Mouse (Mus musculus) ovary, adult 2 months (tissue): ENCODE measurements around the gene Ccdc183. TPM values are rescaled to one million over a fixed set of nuclear protein-coding genes. Genes with fewer than 3 reads are reported as not detected.

ENCODE experiments used
- polyA plus RNA-seq: library from polyadenylated mRNA; depleted of rRNA; stranded (reverse); fragments of >200 nt; gene quantifications from 2 replicates; pipeline ENCODE4 v1.2.3, GENCODE M21; 2012; rRNA removed

Ccdc183 gene
- not detected in 2 replicates for polyA plus RNA-seq

GRCm38 (mm10) chr2:25617578-25617977 is at the start of gene Ccdc183:
Gene Ccdc183 (minus strand): TSS chr2:25617678.

GRCm38 (mm10) chr2:25657652-25658051 is 40.2 kb upstream of the Ccdc183 start, which contains the start of gene Lcn5:
Gene Lcn5 (plus strand): TSS chr2:25657952.

DNA sequence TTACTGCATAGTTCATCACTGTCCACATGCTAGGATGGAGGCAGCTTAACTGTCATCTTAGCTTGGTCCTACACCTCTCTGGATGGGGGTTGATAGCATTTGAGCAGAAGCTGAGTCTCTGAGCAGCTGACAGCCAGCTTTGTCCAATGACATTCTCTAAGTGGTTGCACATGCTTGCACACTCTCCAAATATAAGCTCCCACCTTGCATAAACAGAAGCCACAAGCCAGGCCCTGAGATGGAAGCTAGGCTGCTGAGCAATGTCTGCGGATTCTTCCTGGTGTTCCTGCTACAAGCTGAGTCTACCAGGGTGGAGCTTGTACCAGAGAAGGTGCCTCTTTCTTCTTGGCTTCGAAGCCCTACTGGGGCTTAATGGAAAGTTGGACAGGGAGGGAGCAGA is 35.4 kb upstream of the Ccdc183 start, which contains the start of gene Lcn8:
Gene Lcn8 (plus strand): TSS at position 219 of the 400 bp plus-strand sequence.

GRCm38 (mm10) chr2:25627811-25628210 is 10.3 kb upstream of the Ccdc183 start, which contains the start of gene Fcna:
Gene Fcna (minus strand): TSS chr2:25628030.

DNA sequence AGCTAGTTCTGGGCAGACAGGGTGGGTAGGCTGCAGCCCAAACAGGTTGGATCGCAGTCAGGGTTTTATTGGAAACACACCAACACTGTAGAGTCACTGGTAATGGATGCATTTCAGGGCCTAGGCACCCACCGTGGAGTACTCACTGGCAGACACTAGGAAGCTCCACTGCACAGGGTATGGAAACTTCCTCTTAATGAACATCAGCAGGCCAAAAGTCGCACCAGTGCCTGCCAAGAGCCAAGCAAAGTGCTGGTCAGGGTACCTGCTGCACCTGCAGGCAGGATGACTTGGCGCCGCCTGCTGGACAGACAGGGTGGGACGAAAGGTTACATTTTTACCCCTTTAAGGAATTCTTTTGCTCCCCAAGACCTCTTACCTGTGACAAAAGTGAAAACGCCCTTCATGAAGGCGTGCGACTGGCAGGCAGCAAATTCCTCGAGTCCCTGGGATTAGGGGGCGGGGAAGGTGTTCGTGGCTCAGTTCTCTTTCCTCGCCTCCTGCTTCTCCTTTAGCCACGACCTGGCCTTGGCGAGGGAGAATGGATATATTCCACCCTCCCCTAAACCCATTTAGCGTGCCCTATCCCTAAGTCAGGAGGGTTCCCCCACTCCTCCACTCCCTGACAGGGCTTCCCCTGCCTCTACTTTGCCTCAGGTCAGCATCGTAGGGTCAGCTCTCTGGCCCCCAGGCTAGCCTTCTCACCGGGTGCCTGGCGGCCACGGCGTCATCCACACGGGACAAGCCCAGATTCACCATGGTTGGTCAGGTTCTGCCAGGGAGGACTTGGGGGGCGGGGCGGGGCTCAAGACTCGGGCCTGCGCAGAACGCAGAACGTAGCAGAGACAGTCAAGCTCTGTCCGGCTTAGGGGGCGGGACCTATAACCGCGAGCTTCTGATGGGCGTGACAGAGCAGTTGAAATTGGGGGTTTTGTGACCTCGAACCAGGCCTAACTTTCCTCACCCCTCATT is 4.0 kb upstream of the Ccdc183 start, which contains the start of gene Tmem141:
Gene Tmem141 (minus strand): TSS at position 777 of the 972 bp plus-strand sequence.

DNA sequence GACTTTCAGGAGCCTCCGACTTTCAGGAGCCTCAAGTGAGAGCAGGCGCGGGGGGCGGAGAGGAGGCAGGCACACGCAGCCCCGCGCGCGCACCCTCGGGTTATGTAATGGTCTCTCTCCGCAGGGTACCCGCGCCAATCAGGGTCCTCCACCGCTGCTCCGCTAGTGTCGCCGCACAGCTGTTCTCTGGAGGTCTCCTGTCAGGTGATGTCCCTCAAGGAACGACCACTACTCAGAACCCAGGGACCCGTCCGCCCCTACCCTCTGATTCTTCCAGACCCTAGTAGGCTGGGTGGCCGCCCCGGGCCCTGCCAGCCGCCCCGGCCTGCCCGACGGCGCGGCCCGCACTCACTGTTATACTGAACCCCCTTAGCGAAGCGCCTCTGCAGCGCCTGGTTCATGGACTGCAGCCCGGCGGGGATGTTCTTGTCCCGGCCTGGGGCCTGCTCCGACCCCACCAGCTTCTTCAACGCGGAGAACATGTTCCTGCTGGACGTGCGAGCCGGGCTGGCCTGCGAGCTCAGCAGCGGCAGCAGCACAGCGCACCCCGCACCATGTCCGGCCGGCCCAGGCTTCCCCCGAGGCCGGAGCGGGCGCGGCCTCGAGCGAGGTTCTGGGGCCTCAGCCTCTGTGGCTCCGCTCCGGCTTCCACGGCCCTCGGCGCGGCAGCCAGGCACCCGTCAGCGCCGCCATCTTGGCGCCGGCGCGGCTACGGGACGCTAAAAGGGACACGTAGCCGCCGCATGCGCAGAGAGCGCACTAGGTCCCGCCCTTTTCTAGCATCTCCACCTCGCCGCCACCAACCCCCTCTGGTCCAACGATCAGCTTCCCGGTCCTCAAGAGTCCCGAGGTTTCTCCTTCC is 9.5 kb downstream of the Ccdc183 start, which contains the start of gene Rabl6:
Gene Rabl6 (minus strand): TSS at position 761 of the 862 bp plus-strand sequence.

DNA sequence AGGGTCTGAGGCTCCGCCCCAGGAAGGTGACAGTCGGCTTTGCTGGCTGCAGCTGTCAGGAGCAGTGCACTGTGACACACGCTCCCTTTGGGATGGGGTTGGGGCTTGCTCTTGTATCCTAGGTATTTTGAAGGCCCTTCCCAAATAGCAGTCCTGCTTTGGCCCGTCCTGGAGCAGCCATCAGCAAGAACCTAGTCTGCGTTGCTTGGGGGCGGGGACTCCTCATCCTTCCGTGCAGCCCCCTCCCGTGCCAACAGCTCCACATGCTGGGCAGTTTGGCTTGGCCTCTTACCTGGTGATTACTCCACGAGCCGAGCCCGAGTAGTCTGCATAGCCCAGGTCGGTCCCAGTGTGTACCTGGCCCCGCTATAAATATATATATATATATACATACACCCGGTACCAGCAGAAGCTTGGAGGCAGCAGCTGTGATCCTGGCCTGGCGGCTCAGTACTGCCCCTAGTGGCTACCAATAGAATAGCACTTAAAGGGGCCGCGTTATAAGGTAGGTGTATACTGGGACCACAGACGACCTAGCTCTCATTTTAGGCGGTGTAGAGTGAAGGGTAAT is 36.1 kb downstream of the Ccdc183 start, which contains the start of gene Ajm1:
Gene Ajm1 (minus strand): TSS at position 464 of the 571 bp plus-strand sequence.

DNA sequence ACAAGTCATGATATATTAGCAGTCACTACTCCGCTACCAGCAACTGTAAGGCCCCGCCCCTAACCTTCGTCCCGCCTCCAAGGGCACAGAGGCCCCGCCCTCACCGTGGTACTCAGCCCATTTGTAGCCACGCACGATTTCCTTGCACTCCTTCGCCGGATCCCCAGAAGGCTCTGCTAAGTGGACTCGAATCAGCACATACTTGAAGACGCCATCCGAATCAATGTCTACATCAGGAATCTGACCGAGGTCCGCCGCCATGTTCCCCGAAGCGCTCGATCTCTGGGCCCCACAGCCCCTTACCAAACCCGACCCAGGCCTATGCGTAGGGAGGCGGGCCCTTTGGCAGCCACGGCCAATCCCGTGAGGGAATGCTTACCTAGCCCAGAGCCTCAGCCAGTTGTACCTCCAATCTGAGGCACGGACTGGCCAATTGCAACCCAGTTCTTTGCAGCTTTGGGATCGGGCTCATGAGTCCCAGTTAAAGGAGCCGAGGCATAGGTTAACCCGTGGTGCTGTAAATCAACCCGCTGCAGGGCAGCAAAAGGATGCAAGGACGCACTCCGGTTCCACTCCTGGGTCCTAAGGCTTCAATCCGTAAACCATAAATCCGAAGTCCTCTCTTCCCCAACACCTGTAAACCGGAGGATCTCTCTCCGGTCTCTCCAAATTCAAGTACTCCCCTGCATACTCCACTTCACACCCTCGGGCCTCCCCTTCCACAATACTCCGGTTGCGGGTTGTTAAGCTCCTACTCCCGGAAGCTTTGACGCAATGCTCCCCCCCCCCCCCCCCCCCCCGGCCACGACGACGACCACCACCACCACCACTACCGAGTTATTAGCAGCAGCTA is 42.7 kb downstream of the Ccdc183 start, which contains the start of the genes Mamdc4 and Phpt1:
Gene Mamdc4 (minus strand): TSS at position 267 of the 853 bp plus-strand sequence.
Gene Phpt1 (minus strand): TSS at position 646 of the 853 bp plus-strand sequence.

Other genes starting within 250 kb of the Ccdc183 start
- 16.5 and 18.1 TPM in 2 replicates for gene Sapcd2, start 245.4 kb downstream of the Ccdc183 start, polyA plus RNA-seq
- gene Entpd2, start 221.8 kb downstream of the Ccdc183 start, polyA plus RNA-seq, result 33.0 and 33.1 TPM in 2 replicates
- gene Npdc1, start 218.3 kb downstream of the Ccdc183 start, polyA plus RNA-seq, result 300 and 413 TPM in 2 replicates
- 0.38 and 0.46 TPM in 2 replicates for gene Fut7, start 194.4 kb downstream of the Ccdc183 start, polyA plus RNA-seq
- gene Abca2, start 189.0 kb downstream of the Ccdc183 start, polyA plus RNA-seq, result 54.2 and 56.6 TPM in 2 replicates
- 36.3 and 57.3 TPM in 2 replicates for gene Clic3, start 160.8 kb downstream of the Ccdc183 start, polyA plus RNA-seq
- gene Paxx, start 156.6 kb downstream of the Ccdc183 start, polyA plus RNA-seq, result 87.0 and 99.6 TPM in 2 replicates
- 17.0 and 20.7 TPM in 2 replicates for gene Ptgds, start 147.6 kb downstream of the Ccdc183 start, polyA plus RNA-seq
- gene Lcn12, start 123.8 kb downstream of the Ccdc183 start, polyA plus RNA-seq, result not detected in 2 replicates
- 24.5 and 26.0 TPM in 2 replicates for gene Fbxw5, start 116.9 kb downstream of the Ccdc183 start, polyA plus RNA-seq
- gene C8g, start 116.0 kb downstream of the Ccdc183 start, polyA plus RNA-seq, result 5.0 TPM in 2 replicates
- 19.3 and 21.8 TPM in 2 replicates for gene Traf2, start 70.7 kb downstream of the Ccdc183 start, polyA plus RNA-seq
- gene Edf1, start 59.8 kb downstream of the Ccdc183 start, polyA plus RNA-seq, result 124 and 162 TPM in 2 replicates
- gene Mamdc4, start 42.8 kb downstream of the Ccdc183 start, polyA plus RNA-seq, result 20.7 and 30.4 TPM in 2 replicates
- 73.9 and 105 TPM in 2 replicates for gene Phpt1, start 42.5 kb downstream of the Ccdc183 start, polyA plus RNA-seq
- gene Ajm1, start 35.9 kb downstream of the Ccdc183 start, polyA plus RNA-seq, result 8.4 and 10.4 TPM in 2 replicates
- gene Rabl6, start 9.2 kb downstream of the Ccdc183 start, polyA plus RNA-seq, result 123 and 169 TPM in 2 replicates
- gene Tmem141, start 4.3 kb upstream of the Ccdc183 start, polyA plus RNA-seq, result 22.5 and 36.2 TPM in 2 replicates
- 1.2 and 1.8 TPM in 2 replicates for gene Fcna, start 10.4 kb upstream of the Ccdc183 start, polyA plus RNA-seq
- not detected in 2 replicates for gene Lcn8, start 35.4 kb upstream of the Ccdc183 start, polyA plus RNA-seq
- gene Lcn5, start 40.3 kb upstream of the Ccdc183 start, polyA plus RNA-seq, result not detected in 2 replicates
- gene Lcn6, start 59.1 kb upstream of the Ccdc183 start, polyA plus RNA-seq, result not detected in 2 replicates
- gene Lcn10, start 65.0 kb upstream of the Ccdc183 start, polyA plus RNA-seq, result not detected in 2 replicates
- not detected in 2 replicates for gene Obp2a, start 82.4 kb upstream of the Ccdc183 start, polyA plus RNA-seq
- 98.8 and 103 TPM in 2 replicates for gene Bmyc, start 89.1 kb upstream of the Ccdc183 start, polyA plus RNA-seq
- gene Obp2b, start 119.3 kb upstream of the Ccdc183 start, polyA plus RNA-seq, result not detected in 2 replicates
- not detected in 2 replicates for gene Lcn3, start 147.9 kb upstream of the Ccdc183 start, polyA plus RNA-seq
- not detected in 2 replicates for gene Lcn11, start 159.3 kb upstream of the Ccdc183 start, polyA plus RNA-seq
- not detected in 2 replicates for gene Gm13539, start 164.6 kb upstream of the Ccdc183 start, polyA plus RNA-seq
- gene Glt6d1, start 198.2 kb upstream of the Ccdc183 start, polyA plus RNA-seq, result not detected in 2 replicates
- gene Lcn9, start 205.5 kb upstream of the Ccdc183 start, polyA plus RNA-seq, result not detected in 2 replicates
- gene Sohlh1, start 229.6 kb upstream of the Ccdc183 start, polyA plus RNA-seq, result 4.8 and 5.7 TPM in 2 replicates
- 57.9 and 61.4 TPM in 2 replicates for gene Kcnt1, start 246.1 kb upstream of the Ccdc183 start, polyA plus RNA-seq